Mouse (Mus musculus) hindbrain, embryonic 15.5 days (tissue): ENCODE results near the gene Sftpa1. TPM values are rescaled to one million over a fixed set of nuclear protein-coding genes. Genes with fewer than 3 reads are reported as not detected.

Source experiments
- ATAC-seq: fragments of 200-750 bp; cut with Nextera tagmentation; 2 replicates; pipeline ENCODE4 v1.8.0; 2017; ENCODE audit warnings: low read depth, moderate number of reproducible peaks, moderate TSS enrichment; ENCODE audit not compliant: low FRiP score
- H3K27ac ChIP-seq: fragments of 300-500 bp; sonication (generic); replicated peaks from 2 replicates; pipeline ENCODE4 v1.5.1; 2015; ENCODE audit warnings: mild to moderate bottlenecking, inconsistent platforms
- H3K27me3 ChIP-seq: fragments of 300-500 bp; sonication (generic); 2 replicates; pipeline ENCODE4 v1.6.1; 2015; ENCODE audit warnings: control low read depth, inconsistent platforms
- H3K36me3 ChIP-seq: fragments of 300-500 bp; sonication (generic); 2 replicates; pipeline ENCODE4 v1.6.1; 2015; ENCODE audit warnings: control low read depth, inconsistent platforms
- H3K4me1 ChIP-seq: fragments of 300-500 bp; sonication (generic); replicated peaks from 2 replicates; pipeline ENCODE4 v1.6.1; 2015; ENCODE audit warnings: control low read depth, inconsistent platforms
- H3K4me2 ChIP-seq: fragments of 300-500 bp; sonication (generic); 2 replicates; pipeline ENCODE4 v1.6.1; 2015; ENCODE audit warnings: moderate library complexity, mild to moderate bottlenecking, inconsistent platforms
- H3K4me3 ChIP-seq: fragments of 300-500 bp; sonication (generic); 2 replicates; pipeline ENCODE4 v1.5.1; 2015; ENCODE audit warnings: mild to moderate bottlenecking, inconsistent platforms
- H3K9ac ChIP-seq: fragments of 300-500 bp; sonication (generic); 2 replicates; pipeline ENCODE4 v1.6.1; 2015; ENCODE audit warnings: inconsistent platforms
- H3K9me3 ChIP-seq: fragments of 300-500 bp; sonication (generic); 2 replicates; pipeline ENCODE4 v1.6.1; 2016; ENCODE audit warnings: control low read depth, inconsistent platforms
- WGBS: fragments of 180-500 bp; shearing (Covaris S2); methylation state at CpG from one replicate; pipeline ENCODE4 v1.1.7; 2015; 5-methylcytosine and 5-hydroxymethylcytosine counted together
- polyA plus RNA-seq: library from polyadenylated mRNA; unstranded; fragments of >200 nt; fragmentation: Nextera tagmentation; extraction: Ambion mirVana; gene quantifications from 2 replicates; pipeline ENCODE4 v1.2.1, GENCODE M21; 2015

The Sftpa1 gene
- polyA plus RNA-seq, 1 experiment from 2014 or later = not detected

DNA sequence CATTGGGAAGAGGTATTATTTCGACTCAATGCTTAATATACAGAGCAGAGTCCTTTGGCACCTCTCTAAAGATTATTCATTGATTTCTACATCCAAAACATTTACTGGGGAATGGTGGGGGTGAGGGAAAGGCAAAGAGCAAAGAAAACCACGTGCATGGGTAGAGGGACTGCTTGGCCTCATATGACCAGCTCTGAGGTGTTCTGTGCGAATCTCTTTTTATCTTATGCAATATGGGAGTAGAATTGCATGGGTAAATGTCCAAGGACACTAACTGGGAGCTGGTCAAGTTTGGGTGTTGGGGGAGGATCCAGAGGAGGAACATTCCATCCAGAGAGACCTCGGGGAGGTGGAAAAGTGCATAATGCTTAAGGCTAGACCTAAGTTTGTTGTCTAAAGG lies 18.6 kb upstream of the Sftpa1 start:
- 88% methylated on average over 4 of the region's 4 CpGs for WGBS
- ATAC-seq = no peak

DNA sequence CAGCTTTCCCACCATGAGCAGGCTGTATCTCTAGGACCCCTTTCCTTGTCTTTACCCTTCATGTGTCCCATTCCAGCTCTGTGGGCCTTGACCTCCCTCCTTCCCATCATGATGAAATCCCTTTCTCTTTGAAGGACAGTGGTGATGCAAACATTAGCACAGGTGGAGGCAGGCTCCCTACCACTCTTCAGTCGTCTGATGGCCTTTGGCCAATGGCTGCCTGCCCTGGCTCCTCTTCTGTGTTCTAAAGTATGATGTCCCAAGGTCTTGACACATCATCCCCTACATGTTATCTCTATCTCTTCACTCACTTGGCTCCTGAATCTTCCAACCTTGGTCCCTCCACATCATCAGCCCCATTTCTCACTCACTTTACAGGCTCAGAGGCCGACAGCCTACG lies 15.3 kb upstream of the Sftpa1 start:
- H3K9ac ChIP-seq = no peak overlapping the region
- ATAC-seq = no peak
- H3K4me3 ChIP-seq = no peak overlapping the region
- H3K4me2 ChIP-seq = no peak overlapping the region
- no peaks in the 10 kb centered on the region for H3K9me3 ChIP-seq
- no peaks in the 10 kb centered on the region for H3K27me3 ChIP-seq
- WGBS = 86% methylated on average over 3 of the region's 3 CpGs
- H3K27ac ChIP-seq = no peak overlapping the region
- no peaks in the 10 kb centered on the region for H3K36me3 ChIP-seq
- no peaks in the 10 kb centered on the region for H3K4me1 ChIP-seq

More for the DNA sequence above, 18.6 kb upstream of the Sftpa1 start:
- Histone ChIP-seq H3K27ac (no peak overlapping the region), H3K36me3 (no peaks in the 10 kb centered on the region), H3K9me3 (no peaks in the 10 kb centered on the region), H3K9ac (no peak overlapping the region), H3K27me3 (no peaks in the 10 kb centered on the region), H3K4me3 (no peak overlapping the region), H3K4me1 (no peaks in the 10 kb centered on the region), H3K4me2 (no peak overlapping the region)

DNA sequence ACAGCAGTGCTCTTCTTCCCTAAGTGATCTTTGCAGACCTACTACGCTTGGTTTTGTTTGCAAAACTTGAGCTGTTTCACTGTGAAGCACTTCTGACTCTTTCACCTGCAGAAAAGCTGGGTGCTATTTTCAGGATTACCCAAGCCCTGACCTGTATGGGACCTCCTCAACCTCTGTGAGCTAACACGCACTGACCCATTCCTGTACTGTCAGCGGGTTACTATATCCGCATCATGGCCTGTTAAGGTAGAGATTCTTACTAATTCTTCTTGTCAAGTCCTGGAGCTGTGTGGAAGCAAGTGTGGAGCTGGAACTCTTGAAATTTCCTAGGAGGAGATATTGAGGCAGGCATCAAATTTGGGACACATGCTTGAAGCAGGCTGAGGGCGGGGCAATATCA lies 6.9 kb upstream of the Sftpa1 start:
- Histone ChIP-seq H3K36me3 (no peaks in the 10 kb centered on the region), H3K4me3 (no peak overlapping the region), H3K27me3 (no peaks in the 10 kb centered on the region), H3K4me1 (no peaks in the 10 kb centered on the region), H3K9ac (no peak overlapping the region), H3K4me2 (no peak overlapping the region), H3K27ac (no peak overlapping the region), H3K9me3 (no peaks in the 10 kb centered on the region)
- 85% methylated on average over 5 of the region's 5 CpGs for WGBS
- ATAC-seq = no peak

DNA sequence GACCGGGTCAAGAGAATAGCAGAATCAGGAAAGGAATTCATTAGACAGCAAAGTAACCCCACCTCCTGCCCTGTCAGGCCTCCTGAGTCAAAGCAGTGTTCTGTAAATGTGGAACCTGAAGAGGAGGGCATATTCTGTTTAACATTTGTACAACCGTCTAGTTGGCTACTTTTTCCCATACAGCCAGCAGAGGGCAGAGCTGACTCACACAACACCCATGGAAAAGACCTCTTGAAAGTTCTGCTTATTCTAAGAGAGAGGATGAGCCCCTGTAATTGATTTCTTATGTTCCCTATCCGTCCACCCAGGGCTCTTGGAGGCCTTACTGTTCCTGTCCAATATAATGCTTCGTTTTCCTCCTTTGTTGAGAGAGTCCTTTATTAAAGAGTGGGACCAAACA lies 3.6 kb upstream of the Sftpa1 start:
- no peak overlapping the region for H3K9ac ChIP-seq
- WGBS = 27% methylated on average over 4 of the region's 4 CpGs
- H3K27me3 ChIP-seq = no peaks in the 10 kb centered on the region
- H3K4me1 ChIP-seq = no peaks in the 10 kb centered on the region
- H3K27ac ChIP-seq = no peak overlapping the region
- H3K4me2 ChIP-seq = no peak overlapping the region
- H3K36me3 ChIP-seq = no peaks in the 10 kb centered on the region
- ATAC-seq = peak; percentile 72; the same call in 1 of the 2 replicates
- no peaks in the 10 kb centered on the region for H3K9me3 ChIP-seq
- H3K4me3 ChIP-seq = no peak overlapping the region

DNA sequence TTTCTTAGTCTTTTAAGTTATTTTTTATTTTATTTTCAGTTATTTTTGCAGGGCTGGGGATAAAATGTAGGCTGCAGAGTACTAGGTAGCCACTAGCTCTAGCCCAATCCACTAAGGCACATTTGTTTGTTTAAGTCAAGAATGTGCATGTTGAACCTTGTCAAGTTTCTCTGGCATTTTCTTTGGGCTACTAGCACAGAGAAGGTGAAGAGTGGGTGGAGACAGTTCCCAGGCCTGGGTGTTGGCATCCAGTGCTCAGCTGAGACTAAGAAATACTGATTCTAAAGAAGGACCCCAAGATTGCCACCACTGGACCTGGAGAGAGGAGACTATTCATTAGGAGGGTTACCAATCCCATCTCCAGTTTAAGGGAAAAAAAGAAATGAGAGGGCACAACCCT lies 5.4 kb downstream of the Sftpa1 start:
- Histone ChIP-seq H3K27me3 (no peaks in the 10 kb centered on the region), H3K36me3 (no peaks in the 10 kb centered on the region), H3K9me3 (no peaks in the 10 kb centered on the region), H3K27ac (no peak overlapping the region), H3K4me2 (no peak overlapping the region), H3K4me3 (no peak overlapping the region), H3K4me1 (no peaks in the 10 kb centered on the region), H3K9ac (no peak overlapping the region)
- no peak for ATAC-seq

DNA sequence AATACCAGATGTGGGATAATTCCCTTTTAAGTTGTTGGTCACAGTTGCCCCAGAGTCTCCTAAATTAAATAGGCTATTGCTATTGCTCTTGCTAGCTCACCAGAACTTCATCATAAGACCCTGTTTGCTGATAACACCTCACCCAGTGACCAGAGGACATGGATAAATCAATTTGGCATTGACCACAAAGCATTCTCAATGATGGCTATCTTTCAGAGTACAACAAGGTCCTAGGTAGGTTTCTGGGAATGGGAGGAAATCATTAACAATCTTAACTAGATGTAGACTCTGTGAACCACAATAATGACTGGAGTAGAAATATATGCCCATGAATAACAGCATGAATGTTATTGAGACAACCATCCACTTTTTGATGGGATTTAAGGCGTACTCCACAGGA lies 9.1 kb downstream of the Sftpa1 start:
- Histone ChIP-seq H3K9me3 (no peaks in the 10 kb centered on the region), H3K4me3 (no peak overlapping the region), H3K4me1 (no peaks in the 10 kb centered on the region), H3K27me3 (no peaks in the 10 kb centered on the region), H3K36me3 (no peaks in the 10 kb centered on the region), H3K4me2 (no peak overlapping the region), H3K27ac (no peak overlapping the region), H3K9ac (no peak overlapping the region)
- ATAC-seq = no peak
- WGBS = 98% methylated on average over 1 of the region's 1 CpGs

DNA sequence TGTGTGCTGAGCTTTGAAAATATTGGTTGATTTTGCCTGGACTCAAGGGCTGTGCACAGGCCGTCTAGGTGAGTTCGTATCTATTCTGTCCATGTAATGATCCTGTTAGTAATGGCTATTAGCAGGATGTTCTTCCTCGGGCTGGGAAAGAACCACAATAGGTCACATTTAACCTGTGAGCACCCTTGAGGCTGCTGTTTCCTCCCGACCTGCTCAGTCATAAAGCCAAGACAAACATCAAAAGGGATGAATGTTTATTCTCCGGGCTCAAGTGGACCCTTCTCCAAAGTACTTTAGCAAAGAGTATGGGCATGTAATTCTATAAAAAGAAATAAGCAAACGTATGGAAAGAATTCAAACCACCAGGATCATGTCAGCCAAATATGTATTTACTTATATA lies 14.5 kb downstream of the Sftpa1 start:
- WGBS = 76% methylated on average over 6 of the region's 6 CpGs
- H3K4me1 ChIP-seq = no peaks in the 10 kb centered on the region
- ATAC-seq = no peak

DNA sequence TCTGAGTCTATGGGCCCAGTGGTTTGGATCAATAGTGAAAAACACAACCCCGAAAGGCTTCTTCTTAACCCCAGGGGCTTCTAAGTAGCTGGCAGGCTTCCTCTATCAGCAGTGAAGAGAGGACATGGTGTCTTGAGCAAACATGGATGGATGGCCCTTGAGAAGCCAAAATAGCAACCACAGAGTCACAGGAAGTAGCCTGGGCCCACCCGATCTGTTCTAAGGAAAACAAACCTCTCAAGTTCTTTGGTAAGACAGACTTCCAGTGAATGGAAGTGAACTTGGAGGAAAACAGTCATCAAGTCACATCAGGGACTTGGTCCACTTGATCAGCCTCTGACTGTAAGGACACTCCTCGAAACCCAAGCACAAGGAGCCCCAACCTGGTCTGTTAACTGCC lies 15.3 kb downstream of the Sftpa1 start:
- Histone ChIP-seq H3K9ac (no peak overlapping the region), H3K27ac (no peak overlapping the region), H3K9me3 (no peaks in the 10 kb centered on the region), H3K27me3 (no peaks in the 10 kb centered on the region), H3K4me2 (no peak overlapping the region), H3K4me3 (no peak overlapping the region), H3K4me1 (no peaks in the 10 kb centered on the region), H3K36me3 (no peaks in the 10 kb centered on the region)
- 94% methylated on average over 3 of the region's 3 CpGs for WGBS
- ATAC-seq = no peak

More for the DNA sequence above, 14.5 kb downstream of the Sftpa1 start:
- no peak overlapping the region for H3K4me2 ChIP-seq
- no peaks in the 10 kb centered on the region for H3K36me3 ChIP-seq
- no peak overlapping the region for H3K4me3 ChIP-seq
- H3K27me3 ChIP-seq = no peaks in the 10 kb centered on the region
- H3K9ac ChIP-seq = no peak overlapping the region
- no peaks in the 10 kb centered on the region for H3K9me3 ChIP-seq
- H3K27ac ChIP-seq = no peak overlapping the region

DNA sequence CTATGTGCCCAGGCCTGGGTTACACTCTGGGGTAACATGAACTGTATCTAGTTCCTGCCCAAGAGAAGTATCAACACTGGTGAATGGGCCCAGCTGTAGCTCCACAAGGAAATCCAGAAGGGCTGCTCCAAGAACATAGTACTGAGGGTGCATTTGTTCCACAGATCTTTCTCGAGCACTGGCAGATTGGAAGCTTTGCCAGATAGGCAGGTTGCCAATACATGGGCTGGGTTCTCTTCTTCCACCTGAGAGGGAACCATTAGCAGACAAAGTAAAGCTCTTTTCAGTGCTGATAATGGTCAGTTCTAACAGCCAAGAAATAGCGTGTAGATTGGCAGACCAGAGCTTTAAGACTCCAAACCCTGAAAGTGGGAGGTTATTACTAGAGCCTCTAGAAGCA lies 15.8 kb downstream of the Sftpa1 start:
- no peak for ATAC-seq
- Histone ChIP-seq H3K27me3 (no peaks in the 10 kb centered on the region), H3K4me2 (no peak overlapping the region), H3K36me3 (no peaks in the 10 kb centered on the region), H3K4me3 (no peak overlapping the region), H3K4me1 (no peaks in the 10 kb centered on the region), H3K9me3 (no peaks in the 10 kb centered on the region), H3K27ac (no peak overlapping the region), H3K9ac (no peak overlapping the region)
- WGBS = 86% methylated on average over 2 of the region's 2 CpGs

DNA sequence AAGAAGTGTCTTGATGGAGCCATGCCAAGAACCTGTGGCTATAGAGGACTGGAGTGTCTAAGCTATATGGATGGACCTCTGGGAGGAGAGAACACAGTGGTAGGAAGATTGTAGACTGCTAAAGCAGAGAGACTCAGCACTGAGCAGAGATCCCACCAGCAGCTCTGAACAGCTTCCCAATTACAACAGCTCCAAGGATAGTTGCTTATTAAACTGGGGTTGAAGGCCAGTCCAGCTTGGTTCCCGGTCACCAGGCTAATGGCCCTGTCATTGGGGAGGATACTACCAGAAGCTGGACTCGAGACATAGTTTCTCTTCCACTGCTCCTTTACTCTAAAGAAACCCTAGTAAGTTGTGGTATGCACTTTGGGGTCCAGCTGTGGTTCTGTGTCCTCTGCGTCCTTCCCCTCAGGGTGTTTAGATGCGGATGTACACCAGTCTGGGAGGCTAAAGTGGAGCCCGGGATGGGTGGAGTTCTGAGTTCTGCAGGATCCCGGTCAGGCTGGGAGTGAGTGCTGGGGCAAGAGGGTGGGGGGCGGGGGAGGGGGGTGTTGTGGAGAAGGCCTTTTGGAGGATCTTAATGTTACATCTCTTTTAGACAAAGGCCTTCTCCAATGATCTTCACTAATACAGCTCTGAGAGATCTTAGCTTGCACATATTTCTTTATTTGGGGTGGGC lies 19.8 kb downstream of the Sftpa1 start, which contains the start of gene Mbl1:
Gene Mbl1 (plus strand): TSS at position 239 of the 679 bp plus-strand sequence.
- no peak within 1 kb of the TSS for H3K4me2 ChIP-seq
- no peaks in the 10 kb centered on the region for H3K27me3 ChIP-seq
- no peak within 1 kb of the TSS for H3K9ac ChIP-seq
- H3K27ac ChIP-seq = no peak within 1 kb of the TSS
- no peak within 1 kb of the TSS for H3K4me3 ChIP-seq
- no peaks in the 10 kb centered on the region for H3K36me3 ChIP-seq
- H3K4me1 ChIP-seq = no peaks in the 10 kb centered on the region
- no peak for ATAC-seq
- 89% methylated on average over 7 of the region's 7 CpGs for WGBS
- H3K9me3 ChIP-seq = no peaks in the 10 kb centered on the region

DNA sequence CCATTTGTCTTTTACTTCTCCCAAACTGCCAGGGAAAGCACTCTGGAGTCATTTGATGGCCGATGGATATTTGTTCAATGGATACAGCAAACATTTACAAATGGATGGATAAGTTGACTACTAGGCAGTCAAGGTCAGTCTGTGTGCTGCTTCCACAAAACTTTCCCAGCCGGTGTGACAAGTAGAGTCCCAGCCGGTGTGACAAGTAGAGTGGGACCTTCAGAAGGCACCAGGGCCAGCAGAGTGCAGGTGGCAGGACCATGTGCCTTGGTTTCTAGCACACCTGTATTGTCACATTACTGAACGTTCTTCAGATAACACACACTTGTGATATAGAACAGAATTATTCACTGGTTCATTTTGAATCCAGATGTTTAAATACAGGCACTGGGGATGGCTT lies 28.5 kb downstream of the Sftpa1 start:
- no peaks in the 10 kb centered on the region for H3K27me3 ChIP-seq
- H3K4me2 ChIP-seq = no peak overlapping the region
- ATAC-seq = no peak
- H3K27ac ChIP-seq = no peak overlapping the region
- no peak overlapping the region for H3K9ac ChIP-seq
- H3K9me3 ChIP-seq = no peaks in the 10 kb centered on the region
- no peak overlapping the region for H3K4me3 ChIP-seq
- H3K36me3 ChIP-seq = no peaks in the 10 kb centered on the region
- WGBS = 81% methylated on average over 4 of the region's 4 CpGs
- H3K4me1 ChIP-seq = no peaks in the 10 kb centered on the region

DNA sequence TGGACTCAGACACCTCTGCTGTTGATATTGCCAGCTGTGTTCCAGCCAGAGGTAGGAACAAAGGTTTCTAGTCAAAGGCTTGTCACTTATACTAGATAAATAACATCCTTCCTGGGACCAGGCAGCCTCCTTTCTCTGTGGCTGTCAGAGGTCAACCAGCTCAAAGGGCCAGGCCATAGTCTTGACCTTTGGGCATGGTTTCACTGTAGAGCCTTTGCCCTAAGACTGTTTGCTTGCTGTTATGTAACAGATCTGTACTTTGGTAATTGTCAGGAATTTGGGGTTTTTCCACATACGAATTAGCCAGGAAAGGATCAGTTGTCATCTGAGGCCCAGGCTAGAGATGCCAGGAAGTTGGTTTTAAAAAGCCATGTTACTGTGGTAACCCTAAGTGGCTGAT lies 29.2 kb downstream of the Sftpa1 start:
- no peak for ATAC-seq
- 48% methylated on average over 1 of the region's 1 CpGs for WGBS
- no peaks in the 10 kb centered on the region for H3K4me1 ChIP-seq
- no peak overlapping the region for H3K4me3 ChIP-seq
- H3K9me3 ChIP-seq = no peaks in the 10 kb centered on the region
- no peaks in the 10 kb centered on the region for H3K27me3 ChIP-seq
- H3K36me3 ChIP-seq = no peaks in the 10 kb centered on the region
- H3K27ac ChIP-seq = no peak overlapping the region
- no peak overlapping the region for H3K4me2 ChIP-seq
- no peak overlapping the region for H3K9ac ChIP-seq

DNA sequence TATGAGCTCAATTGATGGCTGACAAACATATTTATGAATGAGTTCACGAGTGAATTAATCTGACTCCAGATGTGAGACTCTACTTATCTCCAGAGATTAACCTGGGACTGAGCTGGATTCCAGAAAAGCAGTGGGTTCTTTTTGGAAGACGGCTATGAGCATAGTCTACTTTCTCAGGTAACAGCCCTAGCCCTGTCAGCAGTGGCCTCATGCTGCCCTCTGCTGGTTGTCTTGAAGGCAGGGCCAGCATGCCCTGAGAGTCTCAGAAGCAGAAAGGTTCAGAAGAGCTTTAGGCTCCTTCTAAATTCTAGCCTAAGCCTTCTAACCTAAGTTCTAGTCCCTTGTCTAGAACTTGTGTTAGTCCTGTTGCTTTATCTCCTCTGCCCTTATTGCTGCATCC lies 31.1 kb downstream of the Sftpa1 start:
- Histone ChIP-seq H3K4me1 (no peaks in the 10 kb centered on the region), H3K4me2 (no peak overlapping the region), H3K36me3 (no peaks in the 10 kb centered on the region), H3K9ac (no peak overlapping the region), H3K9me3 (no peaks in the 10 kb centered on the region), H3K4me3 (no peak overlapping the region), H3K27me3 (no peaks in the 10 kb centered on the region), H3K27ac (no peak overlapping the region)
- ATAC-seq = no peak
- 29% methylated on average over 2 of the region's 2 CpGs for WGBS
